Mouse (Mus musculus) lung, embryonic 16.5 days (tissue): ENCODE results near the gene Triobp. TPM values are rescaled to one million over a fixed set of nuclear protein-coding genes. Genes with fewer than 3 reads are reported as not detected.

ENCODE experiments used
- ATAC-seq: fragments of 200-750 bp; cut with Nextera tagmentation; 2 replicates; pipeline ENCODE4 v1.8.0; 2017; ENCODE audit warnings: low read depth, mild to moderate bottlenecking, moderate library complexity
- H3K27ac ChIP-seq: fragments of 300-500 bp; sonication (generic); 2 replicates; pipeline ENCODE4 v1.5.1; 2014; ENCODE audit warnings: mild to moderate bottlenecking, control low read depth, low read length
- H3K27me3 ChIP-seq: fragments of 300-500 bp; sonication (generic); 2 replicates; pipeline ENCODE4 v1.6.1; 2014; ENCODE audit warnings: low read depth, low read length, mixed read lengths; ENCODE audit not compliant: control insufficient read depth, insufficient read depth
- H3K36me3 ChIP-seq: fragments of 300-500 bp; sonication (generic); 2 replicates; pipeline ENCODE4 v1.6.1; 2014; ENCODE audit warnings: low read length; ENCODE audit not compliant: control insufficient read depth, insufficient read depth
- H3K4me1 ChIP-seq: fragments of 300-500 bp; sonication (generic); replicated peaks from 2 replicates; pipeline ENCODE4 v1.6.1; 2014; ENCODE audit warnings: low read length, mixed read lengths; ENCODE audit not compliant: control insufficient read depth, insufficient read depth
- H3K4me2 ChIP-seq: fragments of 300-500 bp; sonication (generic); 2 replicates; pipeline ENCODE4 v1.6.1; 2014; ENCODE audit warnings: low read depth, low read length, control low read depth
- H3K4me3 ChIP-seq: fragments of 300-500 bp; sonication (generic); 2 replicates; pipeline ENCODE4 v1.5.1; 2014; ENCODE audit warnings: mild to moderate bottlenecking, low read length, control low read depth
- H3K9ac ChIP-seq: fragments of 300-500 bp; sonication (generic); 2 replicates; pipeline ENCODE4 v1.6.1; 2014; ENCODE audit warnings: low read length, control low read depth
- H3K9me3 ChIP-seq: fragments of 300-500 bp; sonication (generic); 2 replicates; pipeline ENCODE4 v1.6.1; 2016; ENCODE audit warnings: low read length; ENCODE audit not compliant: control insufficient read depth
- WGBS: fragments of 180-500 bp; shearing (Covaris S2); extraction: QIAGEN DNeasy Blood & Tissue Kit; methylation state at CpG from one replicate; pipeline ENCODE4 v1.1.7; 2014; 5-methylcytosine and 5-hydroxymethylcytosine counted together
- polyA plus RNA-seq: library from polyadenylated mRNA; unstranded; fragments of >200 nt; fragmentation: Nextera tagmentation; extraction: Ambion mirVana; gene quantifications from 2 replicates; pipeline ENCODE4 v1.2.1, GENCODE M21; 2015

The Triobp gene
- polyA plus RNA-seq, 1 experiment from 2014 or later = 51.3 TPM

DNA sequence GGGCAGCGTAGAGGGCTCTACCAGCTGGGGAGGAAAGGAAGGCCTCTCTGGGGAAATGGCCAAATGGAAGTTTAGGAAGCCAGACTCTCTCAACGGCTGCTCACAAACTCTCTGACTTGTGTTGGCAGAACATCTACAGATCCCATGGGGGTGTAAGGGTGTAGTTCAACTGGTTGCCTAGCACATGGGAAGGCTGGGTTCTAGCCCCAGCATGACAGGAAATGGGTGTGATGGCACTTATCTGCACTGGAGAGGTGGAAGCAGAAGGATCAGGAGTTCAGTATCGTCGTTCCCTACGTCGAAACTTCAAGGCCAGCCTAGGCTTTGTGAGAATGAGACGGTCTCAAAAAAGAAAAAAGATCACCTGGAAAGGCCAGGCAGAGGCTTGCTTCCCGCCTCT lies 38.5 kb upstream of the Triobp start:
- Histone ChIP-seq H3K27ac (no peak overlapping the region), H3K36me3 (peaks cover 35% of the 10 kb centered on the region), H3K9me3 (no peaks in the 10 kb centered on the region), H3K4me3 (no peak overlapping the region), H3K27me3 (no peaks in the 10 kb centered on the region), H3K9ac (no peak overlapping the region), H3K4me2 (no peak overlapping the region), H3K4me1 (no peaks in the 10 kb centered on the region)
- no peak for ATAC-seq
- WGBS = 74% methylated on average over 8 of the region's 8 CpGs

DNA sequence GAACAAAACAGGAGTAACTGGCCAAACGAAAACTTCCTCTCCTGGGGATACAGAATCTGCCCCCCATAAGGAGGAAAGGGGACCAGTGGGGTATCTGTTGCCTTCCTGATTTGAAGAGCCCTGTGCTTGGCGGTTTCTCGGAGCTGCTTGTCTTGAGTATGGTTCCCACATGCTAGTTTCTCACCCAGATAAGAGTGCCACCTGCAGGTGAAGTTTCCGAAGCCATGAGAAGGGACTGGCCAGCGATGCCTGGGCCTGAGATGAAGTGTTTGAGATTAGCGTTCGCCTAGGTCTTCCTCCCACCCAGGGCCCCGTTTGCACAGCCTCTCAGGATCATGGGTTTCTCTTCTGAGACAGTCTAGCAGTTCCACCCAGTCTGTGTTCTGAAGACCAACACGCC lies 35.5 kb upstream of the Triobp start:
- ATAC-seq = no peak
- Histone ChIP-seq H3K36me3 (peaks cover 18% of the 10 kb centered on the region), H3K27ac (no peak overlapping the region), H3K9ac (no peak overlapping the region), H3K27me3 (no peaks in the 10 kb centered on the region), H3K4me2 (no peak overlapping the region), H3K9me3 (no peaks in the 10 kb centered on the region), H3K4me3 (no peak overlapping the region), H3K4me1 (peaks cover 22% of the 10 kb centered on the region)
- 25% methylated on average over 9 of the region's 9 CpGs for WGBS

DNA sequence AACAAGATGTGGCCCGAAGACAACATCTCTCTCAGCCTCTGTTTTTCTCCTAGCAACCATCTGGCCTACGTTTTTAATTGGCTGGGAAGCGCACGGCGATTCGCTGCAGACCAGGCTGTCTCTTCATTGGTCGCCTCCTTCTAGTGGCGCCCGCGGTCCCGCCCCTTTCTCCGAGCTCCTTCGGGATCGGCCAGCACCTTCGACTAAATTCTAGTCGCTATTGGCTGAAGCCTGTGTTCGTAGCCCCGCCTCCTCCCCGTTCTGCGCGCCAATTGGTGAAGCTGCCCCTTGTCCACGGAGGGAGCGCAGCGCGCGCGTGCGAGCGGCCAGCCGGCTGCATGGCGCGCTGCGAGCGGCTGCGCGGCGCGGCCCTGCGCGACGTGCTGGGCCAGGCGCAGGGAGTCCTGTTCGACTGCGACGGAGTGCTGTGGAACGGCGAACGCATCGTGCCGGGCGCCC lies 33.9 kb upstream of the Triobp start, which contains the start of gene Pdxp:
Gene Pdxp, plus strand, starts transcription at position 288 of the 459 bp plus-strand sequence.
- H3K4me2 ChIP-seq = peak within 1 kb of the TSS; percentile 100
- H3K9me3 ChIP-seq = no peaks in the 10 kb centered on the region
- WGBS = under 1% methylated on average over 50 of the region's 51 CpGs
- peaks cover 12% of the 10 kb centered on the region for H3K36me3 ChIP-seq
- peak within 1 kb of the TSS; percentile 70 for H3K4me3 ChIP-seq
- peak within 1 kb of the TSS; percentile 77 for H3K9ac ChIP-seq
- H3K4me1 ChIP-seq = peaks cover 22% of the 10 kb centered on the region
- H3K27me3 ChIP-seq = no peaks in the 10 kb centered on the region
- peak within 1 kb of the TSS; percentile 70 for H3K27ac ChIP-seq
- peak; percentile 95 for ATAC-seq

DNA sequence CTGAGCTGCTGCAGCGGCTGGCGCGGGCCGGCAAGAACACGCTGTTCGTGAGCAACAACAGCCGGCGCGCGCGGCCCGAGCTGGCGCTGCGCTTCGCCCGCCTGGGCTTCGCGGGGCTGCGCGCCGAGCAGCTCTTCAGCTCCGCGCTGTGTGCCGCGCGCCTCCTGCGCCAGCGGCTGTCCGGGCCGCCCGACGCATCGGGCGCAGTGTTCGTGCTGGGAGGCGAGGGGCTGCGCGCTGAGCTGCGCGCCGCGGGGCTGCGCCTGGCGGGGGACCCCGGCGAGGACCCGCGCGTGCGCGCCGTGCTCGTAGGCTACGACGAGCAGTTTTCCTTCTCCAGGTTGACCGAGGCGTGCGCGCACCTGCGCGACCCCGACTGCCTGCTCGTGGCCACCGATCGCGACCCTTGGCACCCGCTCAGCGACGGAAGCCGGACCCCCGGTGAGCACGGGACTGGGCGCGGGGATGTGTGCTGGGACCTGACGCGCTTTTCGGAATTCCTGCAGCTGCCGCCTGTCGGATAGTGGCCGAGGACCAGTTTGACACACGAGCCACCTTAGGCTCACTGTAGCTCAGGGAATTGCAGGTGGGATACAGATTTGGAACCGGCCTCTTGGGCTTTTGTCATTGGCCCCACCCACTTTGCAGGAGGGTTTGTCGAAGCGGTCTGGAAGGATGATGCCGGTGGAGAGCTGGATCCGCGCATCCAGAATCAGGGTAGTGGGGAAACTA lies 33.3 kb upstream of the Triobp start:
- H3K27ac ChIP-seq = peak overlapping the region; percentile 70

DNA sequence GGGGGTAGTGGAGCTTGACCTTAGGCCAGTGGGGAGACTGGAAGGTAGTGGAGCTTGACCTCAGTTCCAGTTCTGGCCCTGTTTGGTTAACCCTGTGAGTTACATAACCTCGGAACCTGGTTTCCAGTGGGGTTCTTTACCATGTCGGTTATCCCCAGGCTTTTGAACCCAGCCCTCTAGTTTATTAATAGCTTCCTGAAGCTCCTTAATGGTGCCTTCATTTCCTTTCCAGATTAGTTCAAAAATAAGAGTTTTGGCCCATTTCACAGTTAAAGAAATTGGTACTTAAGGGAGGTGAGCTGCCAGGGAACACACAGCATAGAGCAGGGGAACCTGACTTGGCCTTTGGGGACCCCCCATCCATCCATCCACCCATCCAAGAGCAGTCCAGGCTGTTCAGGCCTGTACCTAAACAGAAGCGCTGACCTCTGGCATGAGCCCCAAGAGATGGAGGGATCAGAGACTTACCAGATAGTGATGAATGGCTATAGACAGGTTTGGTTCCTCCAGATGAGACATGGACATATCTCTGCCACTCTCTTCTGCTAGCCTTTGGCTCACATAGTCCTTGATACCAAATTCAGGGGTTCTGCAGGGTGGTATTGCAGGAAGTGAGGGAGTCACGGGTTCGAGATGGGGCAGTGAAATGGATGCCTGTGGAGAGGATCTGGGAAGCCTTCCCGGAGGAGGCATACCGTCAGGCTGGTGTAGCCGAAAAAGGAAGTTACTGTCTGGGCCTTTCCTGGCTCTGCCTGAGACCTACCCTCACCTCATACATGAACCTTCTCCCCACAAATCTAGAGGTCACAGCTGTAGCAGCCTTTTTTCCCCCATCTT lies 32.5 kb upstream of the Triobp start:
- Histone ChIP-seq H3K4me1 (peaks cover 22% of the 10 kb centered on the region), H3K27ac (no peak overlapping the region), H3K4me2 (peak overlapping the region; percentile 100), H3K9ac (peak overlapping the region; percentile 77), H3K9me3 (no peaks in the 10 kb centered on the region), H3K27me3 (no peaks in the 10 kb centered on the region), H3K4me3 (peak overlapping the region; percentile 70), H3K36me3 (peaks cover 13% of the 10 kb centered on the region)
- WGBS = 45% methylated on average over 8 of the region's 8 CpGs
- no peak for ATAC-seq

More for the DNA sequence above, 33.3 kb upstream of the Triobp start:
- ATAC-seq = peak; percentile 76
- WGBS = under 1% methylated on average over 87 of the region's 87 CpGs
- peak overlapping the region; percentile 100 for H3K4me2 ChIP-seq
- peak overlapping the region; percentile 77 for H3K9ac ChIP-seq
- no peaks in the 10 kb centered on the region for H3K9me3 ChIP-seq
- H3K4me3 ChIP-seq = peak overlapping the region; percentile 70
- peaks cover 22% of the 10 kb centered on the region for H3K4me1 ChIP-seq
- no peaks in the 10 kb centered on the region for H3K27me3 ChIP-seq
- H3K36me3 ChIP-seq = peaks cover 14% of the 10 kb centered on the region

DNA sequence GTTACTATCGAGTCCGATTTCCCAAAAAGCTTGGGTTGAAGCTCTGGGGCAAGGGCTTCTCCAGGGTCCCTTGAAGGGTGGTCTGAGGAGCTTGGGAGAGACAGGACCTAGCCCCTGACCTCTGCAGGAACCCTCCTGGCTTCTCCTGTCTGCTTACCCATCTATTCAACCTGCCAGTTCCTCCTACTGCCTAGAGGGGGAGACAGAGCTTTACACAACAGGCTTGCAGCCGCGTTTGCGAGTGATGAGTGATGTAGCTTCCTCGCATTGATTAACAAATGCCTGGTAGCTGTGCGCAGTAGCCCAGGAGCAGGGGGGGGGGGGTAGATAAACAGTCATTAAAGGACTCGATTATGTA lies 31.9 kb upstream of the Triobp start:
- H3K27me3 ChIP-seq = no peaks in the 10 kb centered on the region
- peaks cover 22% of the 10 kb centered on the region for H3K4me1 ChIP-seq
- WGBS = 7% methylated on average over 8 of the region's 8 CpGs
- peak overlapping the region; percentile 100; the same call in 1 of the 2 replicates for H3K4me2 ChIP-seq
- peak; percentile 9; the same call in 1 of the 2 replicates for ATAC-seq
- H3K9ac ChIP-seq = peak overlapping the region; percentile 42; the same call in 1 of the 2 replicates
- H3K27ac ChIP-seq = no peak overlapping the region
- no peaks in the 10 kb centered on the region for H3K9me3 ChIP-seq
- H3K4me3 ChIP-seq = no peak overlapping the region
- peaks cover 12% of the 10 kb centered on the region for H3K36me3 ChIP-seq

DNA sequence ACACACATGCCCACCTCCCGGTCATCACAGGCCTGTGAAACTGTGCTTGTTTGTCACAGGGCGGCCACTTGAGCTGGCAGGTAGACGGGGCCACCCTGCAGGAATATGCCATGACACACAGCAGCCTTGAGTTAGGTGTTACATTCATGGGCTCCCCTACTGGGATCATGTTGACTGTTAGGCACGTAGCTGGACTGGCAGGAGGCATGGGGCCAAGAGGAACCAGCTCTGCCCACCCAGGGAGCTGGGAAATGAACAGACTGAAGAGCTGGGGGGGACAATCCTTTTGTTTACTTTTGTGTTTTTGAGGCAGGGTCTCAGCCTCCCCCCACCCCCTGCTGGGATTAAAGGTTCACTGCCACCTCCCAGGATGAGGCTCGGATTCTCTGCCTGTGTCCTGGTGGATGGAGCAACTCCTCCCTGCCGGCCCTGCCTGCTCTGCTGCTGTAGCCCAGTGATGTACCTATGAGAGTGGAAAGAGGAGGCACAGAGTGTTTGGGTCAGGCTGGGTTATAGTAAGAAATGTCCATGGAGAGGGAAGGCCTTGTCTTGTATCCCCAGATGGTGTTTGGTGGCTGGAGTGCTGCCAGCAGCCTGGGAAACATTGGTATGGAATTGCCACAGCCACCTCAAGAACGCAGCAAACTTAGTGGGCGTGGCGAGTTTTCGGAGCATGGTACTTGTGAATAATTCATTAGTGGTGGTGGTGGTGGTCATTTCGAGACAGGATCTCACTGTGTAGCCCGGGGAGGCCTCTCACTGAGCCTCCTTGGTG lies 31.3 kb upstream of the Triobp start:
- Histone ChIP-seq H3K36me3 (peaks cover 12% of the 10 kb centered on the region), H3K4me2 (peak overlapping the region; percentile 29; the same call in 1 of the 2 replicates), H3K27ac (no peak overlapping the region), H3K4me1 (peaks cover 22% of the 10 kb centered on the region), H3K9me3 (no peaks in the 10 kb centered on the region), H3K4me3 (no peak overlapping the region), H3K27me3 (no peaks in the 10 kb centered on the region), H3K9ac (peak overlapping the region; percentile 42; the same call in 1 of the 2 replicates)
- 56% methylated on average over 12 of the region's 12 CpGs for WGBS
- no peak for ATAC-seq

DNA sequence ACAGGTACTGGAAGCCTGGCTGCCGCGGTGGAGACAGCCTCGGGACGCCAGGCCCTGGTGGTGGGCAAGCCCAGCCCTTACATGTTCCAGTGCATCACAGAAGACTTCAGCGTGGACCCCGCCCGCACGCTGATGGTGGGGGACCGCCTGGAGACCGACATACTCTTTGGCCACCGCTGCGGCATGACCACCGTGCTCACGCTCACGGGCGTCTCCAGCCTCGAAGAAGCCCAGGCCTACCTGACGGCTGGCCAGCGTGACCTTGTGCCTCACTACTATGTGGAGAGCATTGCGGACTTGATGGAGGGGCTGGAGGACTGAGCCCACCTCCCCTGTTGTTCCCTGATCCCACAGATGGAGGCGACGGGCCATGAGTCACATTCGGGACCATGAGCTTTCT lies 29.4 kb upstream of the Triobp start:
- Histone ChIP-seq H3K27ac (no peak overlapping the region), H3K27me3 (no peaks in the 10 kb centered on the region), H3K36me3 (peaks cover 12% of the 10 kb centered on the region), H3K9me3 (no peaks in the 10 kb centered on the region), H3K4me2 (no peak overlapping the region), H3K9ac (no peak overlapping the region), H3K4me1 (peaks cover 22% of the 10 kb centered on the region), H3K4me3 (no peak overlapping the region)
- no peak for ATAC-seq
- WGBS = 93% methylated on average over 23 of the region's 23 CpGs
